Mouse (Mus musculus): ENCODE results near the gene Prrg2.

- TF ChIP-seq POLR2A (IDR thresholded peaks at IDR 0.05; ENCODE audit: control insufficient read depth, low read depth, low read length): no peak
- TF ChIP-seq CTCF (IDR thresholded peaks at IDR 0.05; ENCODE audit: control insufficient read depth, insufficient read depth, insufficient replicate concordance, low read depth, low read length): no peak
Measured at GRCm38 (mm10) chr7:45073171-45073707, 10.8 kb upstream of the Prrg2 start.

Data from testis, adult 2 months (tissue).